Mouse (Mus musculus): Measurements from ENCODE around the gene 2610507B11Rik.

GRCm38 (mm10) chr11:78305272-78305671, 43.7 kb downstream of the 2610507B11Rik start:
- no peak for TF ChIP-seq CHD2 (IDR thresholded peaks at IDR 0.05; ENCODE audit: low read length)
- TF ChIP-seq POLR2A (IDR thresholded peaks at IDR 0.05; ENCODE audit: control insufficient read depth in 1 of 2, insufficient read depth in 1 of 2, low read depth in 1 of 2, low read length in 2 of 2, poor library complexity in 1 of 2), result no peak
- TF ChIP-seq MYB (IDR thresholded peaks at IDR 0.05; ENCODE audit: low read depth, low read length), result no peak
- no peak for TF ChIP-seq RCOR1 (IDR thresholded peaks at IDR 0.05; ENCODE audit: low read depth, low read length)
- no peak for TF ChIP-seq CTCF (IDR thresholded peaks at IDR 0.05 in 2 of 3, conservative IDR thresholded peaks at IDR 0.05 in 1 of 3; ENCODE audit: control insufficient read depth in 1 of 3, insufficient read depth in 1 of 3, low read depth in 2 of 3, low read length in 3 of 3, poor library complexity in 1 of 3, severe bottlenecking in 1 of 3)
- no peak for TF ChIP-seq MAFK (IDR thresholded peaks at IDR 0.05; ENCODE audit: borderline replicate concordance, low read depth, low read length)
- TF ChIP-seq EP300 (IDR thresholded peaks at IDR 0.05; ENCODE audit: low read depth in 1 of 2, low read length in 2 of 2), result no peak
- TF ChIP-seq E2F4 (IDR thresholded peaks at IDR 0.05; ENCODE audit: borderline replicate concordance, low read depth, low read length), result no peak
- TF ChIP-seq MYC (IDR thresholded peaks at IDR 0.05; ENCODE audit: low read depth, low read length), result no peak
- no peak for TF ChIP-seq GATA1 (IDR thresholded peaks at IDR 0.05; ENCODE audit: low read depth, low read length)

Measured in MEL (cell line).